Mouse (Mus musculus) cerebellum, adult 2 months (tissue): ENCODE data around the gene Daam1.

Experiments
- CTCF ChIP-seq: fragments of 200-500 bp; IDR thresholded peaks from 2 replicates; pipeline ENCODE4 v1.5.1; 2011; ENCODE audit warnings: low read depth, mild to moderate bottlenecking, control low read depth, low read length, moderate library complexity, borderline replicate concordance; ENCODE audit not compliant: insufficient read depth
- POLR2A ChIP-seq: fragments of 200-500 bp; IDR thresholded peaks from 2 replicates; pipeline ENCODE4 v1.6.1; 2011; ENCODE audit warnings: low read length, control low read depth, borderline replicate concordance; ENCODE audit not compliant: insufficient read depth

- TF ChIP-seq CTCF (no peak), POLR2A (no peak)
Observed at GRCm38 (mm10) chr12:72007656-72008055, 176.8 kb downstream of the Daam1 start.
